Mouse (Mus musculus): ENCODE results near the gene Ifitm5. TPM values are rescaled to one million over a fixed set of nuclear protein-coding genes. Genes with fewer than 3 reads are reported as not detected.

Gene Ifitm5
- polyA plus RNA-seq, 1 experiment from 2014 or later = 0.29 TPM

GRCm38 (mm10) chr7:140955758-140956555 lies 5.9 kb upstream of the Ifitm5 start, which contains the start of the genes Gm45717 and Ifitm2:
Gm45717 (minus strand) TSS chr7:140955937.
Ifitm2 (minus strand) TSS chr7:140955987.
- H3K4me2 ChIP-seq (ENCODE audit: low read length) = peak within 1 kb of the TSS; percentile 52
- H3K27ac ChIP-seq (replicated peaks; ENCODE audit: low read depth, low read length) = no peak within 1 kb of the TSS
- WGBS = 22% methylated on average over 11 of the region's 11 CpGs
- peak within 1 kb of the TSS; percentile 29 for H3K4me3 ChIP-seq (replicated peaks; ENCODE audit: low read depth, low read length)
- no peak; the same call in 1 of the 2 replicates for ATAC-seq (ENCODE audit: low FRiP score, low TSS enrichment)
- peak; percentile 49 for DNase-seq
- no peaks in the 10 kb centered on the region for H3K27me3 ChIP-seq (ENCODE audit: control insufficient read depth, insufficient read depth, low read length)
- peak within 1 kb of the TSS; percentile 36; the same call in 1 of the 2 replicates for H3K9ac ChIP-seq (replicated peaks; ENCODE audit: low read length)
- H3K9me3 ChIP-seq (ENCODE audit: control insufficient read depth, low read length) = no peaks in the 10 kb centered on the region
- H3K36me3 ChIP-seq (ENCODE audit: control insufficient read depth, insufficient read depth, low read length) = no peaks in the 10 kb centered on the region
- H3K4me1 ChIP-seq (ENCODE audit: control insufficient read depth, insufficient read depth, low read length) = peaks cover 9% of the 10 kb centered on the region; the same call in 1 of the 2 replicates

GRCm38 (mm10) chr7:140955342-140955741 lies 5.3 kb upstream of the Ifitm5 start:
- no peaks in the 10 kb centered on the region for H3K27me3 ChIP-seq (ENCODE audit: control insufficient read depth, insufficient read depth, low read length)
- H3K9me3 ChIP-seq (ENCODE audit: control insufficient read depth, low read length) = no peaks in the 10 kb centered on the region
- H3K4me2 ChIP-seq (ENCODE audit: low read length) = peak overlapping the region; percentile 52
- WGBS = 14% methylated on average over 17 of the region's 17 CpGs
- H3K36me3 ChIP-seq (ENCODE audit: control insufficient read depth, insufficient read depth, low read length) = no peaks in the 10 kb centered on the region
- H3K9ac ChIP-seq (replicated peaks; ENCODE audit: low read length) = peak overlapping the region; percentile 36; the same call in 1 of the 2 replicates
- peaks cover 9% of the 10 kb centered on the region for H3K4me1 ChIP-seq (ENCODE audit: control insufficient read depth, insufficient read depth, low read length)
- DNase-seq (peak; percentile 58), ATAC-seq (ENCODE audit: low FRiP score, low TSS enrichment) (no peak)
- peak overlapping the region; percentile 29 for H3K4me3 ChIP-seq (replicated peaks; ENCODE audit: low read depth, low read length)
- H3K27ac ChIP-seq (replicated peaks; ENCODE audit: low read depth, low read length) = no peak overlapping the region

- Histone ChIP-seq H3K27me3 (ENCODE audit: control insufficient read depth, insufficient read depth, low read length) (no peaks in the 10 kb centered on the region), H3K9me3 (ENCODE audit: control insufficient read depth, low read length) (no peaks in the 10 kb centered on the region), H3K4me1 (ENCODE audit: control insufficient read depth, insufficient read depth, low read length) (peaks cover 9% of the 10 kb centered on the region), H3K36me3 (ENCODE audit: control insufficient read depth, insufficient read depth, low read length) (no peaks in the 10 kb centered on the region), H3K9ac (replicated peaks; ENCODE audit: low read length) (no peak overlapping the region), H3K4me2 (ENCODE audit: low read length) (peak overlapping the region; percentile 52), H3K27ac (replicated peaks; ENCODE audit: low read depth, low read length) (no peak overlapping the region), H3K4me3 (replicated peaks; ENCODE audit: low read depth, low read length) (no peak overlapping the region)
- DNase-seq (no peak), ATAC-seq (ENCODE audit: low FRiP score, low TSS enrichment) (no peak)
- WGBS = 8% methylated on average over 9 of the region's 9 CpGs
Measured at GRCm38 (mm10) chr7:140954733-140955071, 4.6 kb upstream of the Ifitm5 start.

- ATAC-seq (ENCODE audit: low FRiP score, low TSS enrichment) (no peak), DNase-seq (no peak)
- Histone ChIP-seq H3K27me3 (ENCODE audit: control insufficient read depth, insufficient read depth, low read length) (no peaks in the 10 kb centered on the region), H3K9me3 (ENCODE audit: control insufficient read depth, low read length) (no peaks in the 10 kb centered on the region), H3K36me3 (ENCODE audit: control insufficient read depth, insufficient read depth, low read length) (no peaks in the 10 kb centered on the region), H3K4me1 (ENCODE audit: control insufficient read depth, insufficient read depth, low read length) (peaks cover 4% of the 10 kb centered on the region), H3K4me2 (ENCODE audit: low read length) (peak overlapping the region; percentile 52), H3K27ac (replicated peaks; ENCODE audit: low read depth, low read length) (no peak overlapping the region), H3K4me3 (replicated peaks; ENCODE audit: low read depth, low read length) (no peak overlapping the region), H3K9ac (replicated peaks; ENCODE audit: low read length) (no peak overlapping the region)
- 65% methylated on average over 15 of the region's 15 CpGs for WGBS
Measured at GRCm38 (mm10) chr7:140953800-140954732, 4.0 kb upstream of the Ifitm5 start.

GRCm38 (mm10) chr7:140953133-140953532 lies 3.0 kb upstream of the Ifitm5 start:
- no peaks in the 10 kb centered on the region for H3K36me3 ChIP-seq (ENCODE audit: control insufficient read depth, insufficient read depth, low read length)
- H3K4me1 ChIP-seq (ENCODE audit: control insufficient read depth, insufficient read depth, low read length) = peaks cover 4% of the 10 kb centered on the region; the same call in 1 of the 2 replicates
- H3K4me2 ChIP-seq (ENCODE audit: low read length) = no peak overlapping the region
- H3K9me3 ChIP-seq (ENCODE audit: control insufficient read depth, low read length) = no peaks in the 10 kb centered on the region
- H3K9ac ChIP-seq (replicated peaks; ENCODE audit: low read length) = no peak overlapping the region
- H3K27me3 ChIP-seq (ENCODE audit: control insufficient read depth, insufficient read depth, low read length) = no peaks in the 10 kb centered on the region
- no peak for DNase-seq
- 85% methylated on average over 11 of the region's 11 CpGs for WGBS
- no peak overlapping the region for H3K4me3 ChIP-seq (replicated peaks; ENCODE audit: low read depth, low read length)
- no peak overlapping the region for H3K27ac ChIP-seq (replicated peaks; ENCODE audit: low read depth, low read length)
- ATAC-seq (ENCODE audit: low FRiP score, low TSS enrichment) = no peak

- Histone ChIP-seq H3K4me1 (ENCODE audit: control insufficient read depth, insufficient read depth, low read length) (peaks cover 4% of the 10 kb centered on the region; the same call in 1 of the 2 replicates), H3K4me2 (ENCODE audit: low read length) (no peak overlapping the region), H3K27me3 (ENCODE audit: control insufficient read depth, insufficient read depth, low read length) (no peaks in the 10 kb centered on the region), H3K9me3 (ENCODE audit: control insufficient read depth, low read length) (no peaks in the 10 kb centered on the region), H3K9ac (replicated peaks; ENCODE audit: low read length) (no peak overlapping the region), H3K27ac (replicated peaks; ENCODE audit: low read depth, low read length) (no peak overlapping the region), H3K36me3 (ENCODE audit: control insufficient read depth, insufficient read depth, low read length) (no peaks in the 10 kb centered on the region), H3K4me3 (replicated peaks; ENCODE audit: low read depth, low read length) (no peak overlapping the region)
- no peak for DNase-seq
- 91% methylated on average over 7 of the region's 7 CpGs for WGBS
- ATAC-seq (ENCODE audit: low FRiP score, low TSS enrichment) = no peak
Measured at GRCm38 (mm10) chr7:140952441-140952840, 2.4 kb upstream of the Ifitm5 start.

- no peaks in the 10 kb centered on the region for H3K36me3 ChIP-seq (ENCODE audit: control insufficient read depth, insufficient read depth, low read length)
Measured at GRCm38 (mm10) chr7:140951765-140952164, 1.7 kb upstream of the Ifitm5 start.

GRCm38 (mm10) chr7:140951051-140951450 lies 960 bp upstream of the Ifitm5 start:
- Histone ChIP-seq H3K9ac (replicated peaks; ENCODE audit: low read length) (no peak overlapping the region), H3K36me3 (ENCODE audit: control insufficient read depth, insufficient read depth, low read length) (no peaks in the 10 kb centered on the region), H3K4me2 (ENCODE audit: low read length) (no peak overlapping the region), H3K9me3 (ENCODE audit: control insufficient read depth, low read length) (no peaks in the 10 kb centered on the region), H3K4me3 (replicated peaks; ENCODE audit: low read depth, low read length) (no peak overlapping the region), H3K4me1 (ENCODE audit: control insufficient read depth, insufficient read depth, low read length) (peaks cover 4% of the 10 kb centered on the region; the same call in 1 of the 2 replicates), H3K27ac (replicated peaks; ENCODE audit: low read depth, low read length) (no peak overlapping the region), H3K27me3 (ENCODE audit: control insufficient read depth, insufficient read depth, low read length) (no peaks in the 10 kb centered on the region)
- 50% methylated on average over 8 of the region's 8 CpGs for WGBS
- no peak for ATAC-seq (ENCODE audit: low FRiP score, low TSS enrichment)
- DNase-seq = no peak

More at GRCm38 (mm10) chr7:140951765-140952164, 1.7 kb upstream of the Ifitm5 start:
- WGBS = 84% methylated on average over 6 of the region's 6 CpGs
- DNase-seq (no peak), ATAC-seq (ENCODE audit: low FRiP score, low TSS enrichment) (no peak)
- no peak overlapping the region for H3K4me2 ChIP-seq (ENCODE audit: low read length)
- no peaks in the 10 kb centered on the region for H3K27me3 ChIP-seq (ENCODE audit: control insufficient read depth, insufficient read depth, low read length)
- H3K9me3 ChIP-seq (ENCODE audit: control insufficient read depth, low read length) = no peaks in the 10 kb centered on the region
- H3K4me1 ChIP-seq (ENCODE audit: control insufficient read depth, insufficient read depth, low read length) = peaks cover 4% of the 10 kb centered on the region; the same call in 1 of the 2 replicates
- H3K27ac ChIP-seq (replicated peaks; ENCODE audit: low read depth, low read length) = no peak overlapping the region
- H3K4me3 ChIP-seq (replicated peaks; ENCODE audit: low read depth, low read length) = no peak overlapping the region
- H3K9ac ChIP-seq (replicated peaks; ENCODE audit: low read length) = no peak overlapping the region

Data from midbrain, embryonic 14.5 days (tissue).